Mouse (Mus musculus) yolk sac, embryonic 10.5 days (tissue): ENCODE data around the gene Elmo1.

Source experiments
- DNase-seq: peaks from one replicate; pipeline ENCODE4 v3.0.0-alpha.2; 2017; ENCODE audit warnings: low spot score

Gene Elmo1

DNA sequence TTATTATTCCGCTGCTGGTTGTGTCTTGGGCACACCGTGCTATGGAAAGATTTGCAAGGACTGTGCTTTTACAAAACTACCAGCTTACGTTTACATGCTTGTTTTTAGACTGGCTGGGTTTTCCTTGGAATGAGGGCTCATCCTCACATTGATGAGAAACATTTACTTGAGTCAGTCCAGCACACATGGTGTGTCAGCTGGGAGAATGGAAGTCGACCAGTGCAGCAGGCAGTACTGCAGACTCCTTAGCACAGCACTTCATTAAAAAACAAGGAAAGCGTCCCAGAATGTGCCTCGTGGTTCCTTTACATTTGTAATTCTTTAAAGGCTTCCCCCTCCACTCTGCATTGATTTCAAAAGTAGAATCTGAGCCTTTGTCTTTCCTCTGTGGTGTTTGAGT is 179.8 kb downstream of the Elmo1 start:
- no peak for DNase-seq

DNA sequence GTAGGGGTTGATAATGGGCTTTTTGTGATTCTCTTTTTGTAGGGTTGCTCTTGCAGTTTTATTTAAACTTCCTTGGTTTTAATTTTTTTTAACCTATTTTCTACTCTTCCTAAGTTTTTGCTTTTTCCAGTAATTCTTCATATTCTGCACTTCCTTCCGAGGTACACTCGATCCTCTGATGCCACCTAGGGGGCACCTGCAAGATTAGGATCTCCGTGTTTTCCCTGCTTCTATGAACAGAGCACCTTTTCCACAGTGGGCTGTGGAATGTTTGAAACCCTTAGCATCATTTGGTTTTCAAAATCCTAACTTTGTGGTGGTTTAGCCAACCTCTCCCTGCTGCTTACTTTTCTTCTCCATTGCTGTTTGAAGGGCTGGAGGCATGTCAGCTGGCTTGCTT is 181.4 kb downstream of the Elmo1 start:
- DNase-seq, result no peak

DNA sequence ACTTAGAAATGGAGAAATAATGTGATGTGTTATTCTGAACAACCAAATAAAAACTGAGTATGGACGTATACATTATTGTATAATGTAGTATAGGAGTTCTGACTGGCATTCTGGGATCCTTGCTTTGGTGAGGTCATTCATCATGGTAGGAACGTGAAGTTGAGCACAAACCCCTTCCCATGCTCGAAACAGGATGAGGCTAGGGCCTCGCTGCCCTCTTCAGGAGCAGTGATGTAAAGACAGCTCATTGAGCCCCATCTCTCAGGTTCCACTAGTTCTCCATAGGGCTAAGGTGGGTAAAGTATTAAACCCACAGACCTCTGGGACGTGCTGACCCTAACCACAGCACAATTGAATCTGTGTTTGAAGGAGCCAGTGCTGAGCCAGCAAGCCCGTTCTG is 182.2 kb downstream of the Elmo1 start:
- no peak for DNase-seq

DNA sequence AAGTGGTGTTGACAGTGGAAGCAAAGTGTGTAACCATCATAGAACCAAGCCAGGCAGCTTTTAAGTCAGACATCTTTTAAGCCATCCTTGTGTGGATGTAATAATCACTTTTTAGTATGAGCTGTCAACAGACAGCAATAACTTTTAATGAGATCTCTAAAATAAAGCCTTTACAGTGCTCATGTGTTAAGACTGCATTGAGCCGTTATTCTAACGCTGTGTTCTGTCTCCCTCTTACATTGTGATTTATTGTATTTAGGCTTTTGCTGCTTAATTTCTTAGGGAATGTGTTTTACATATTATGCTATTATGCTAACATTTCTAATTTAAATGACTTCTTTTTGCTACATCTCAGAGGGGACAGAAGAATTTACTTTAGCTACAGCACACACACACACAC is 189.5 kb downstream of the Elmo1 start:
- DNase-seq, result no peak

DNA sequence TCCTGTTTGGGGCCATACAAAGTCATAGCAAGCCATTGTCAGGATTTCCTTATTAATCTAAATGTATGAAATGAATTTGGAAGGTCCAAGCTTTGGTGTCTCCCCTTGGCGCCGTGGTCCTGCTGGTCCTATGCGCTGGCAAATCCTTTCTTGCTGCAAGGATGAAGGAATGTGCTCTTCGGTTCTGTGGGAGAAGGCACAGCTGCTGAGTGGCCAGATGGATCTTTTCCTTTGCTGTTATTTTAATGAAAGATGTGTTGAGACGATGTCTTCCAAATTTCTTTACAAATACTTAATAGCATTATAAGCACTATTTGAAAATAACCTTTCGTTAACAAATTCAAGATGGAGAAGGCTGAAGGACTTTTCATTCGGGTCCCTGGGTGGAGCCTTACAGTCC is 193.5 kb downstream of the Elmo1 start:
- DNase-seq, result no peak

DNA sequence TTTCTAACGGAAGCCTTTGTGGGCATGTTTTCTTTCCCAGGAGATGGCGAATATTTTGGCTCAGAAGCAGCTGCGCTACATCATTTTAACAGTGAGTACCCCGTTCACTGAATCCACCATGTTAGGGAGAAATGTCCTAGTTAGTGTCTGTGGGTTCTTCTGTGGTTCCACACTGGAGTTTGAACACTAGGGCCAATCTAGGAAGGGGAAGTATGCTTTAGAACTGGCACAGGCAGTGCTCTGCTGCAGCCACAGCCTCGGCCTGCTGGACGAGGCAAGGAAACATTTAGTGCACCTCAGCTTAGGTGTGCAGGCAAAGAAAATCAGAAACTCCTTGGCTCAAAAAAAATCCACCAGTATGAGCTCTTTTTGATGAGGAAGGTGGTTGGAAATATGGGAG is 196.3 kb downstream of the Elmo1 start:
- no peak for DNase-seq

DNA sequence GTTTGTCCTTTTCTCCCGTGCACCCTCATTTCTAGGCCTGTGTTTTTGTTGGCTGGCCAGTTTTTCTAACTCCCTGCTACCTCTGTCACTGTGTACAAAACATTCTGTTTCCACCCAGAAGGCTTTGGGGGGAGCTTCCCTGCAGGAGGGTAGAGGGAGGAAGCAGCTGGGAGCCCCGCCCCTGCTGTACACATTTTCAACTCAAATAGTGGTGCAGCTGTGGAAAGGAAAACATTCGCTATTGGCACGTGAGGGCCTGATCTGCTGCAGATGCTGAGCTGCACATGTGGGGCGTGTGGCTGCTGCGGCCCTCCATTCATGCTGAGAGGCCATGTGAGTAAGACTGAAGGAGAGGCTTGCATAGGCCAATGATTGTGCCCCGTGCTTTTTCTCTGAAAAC is 198.0 kb downstream of the Elmo1 start:
- DNase-seq, result no peak

DNA sequence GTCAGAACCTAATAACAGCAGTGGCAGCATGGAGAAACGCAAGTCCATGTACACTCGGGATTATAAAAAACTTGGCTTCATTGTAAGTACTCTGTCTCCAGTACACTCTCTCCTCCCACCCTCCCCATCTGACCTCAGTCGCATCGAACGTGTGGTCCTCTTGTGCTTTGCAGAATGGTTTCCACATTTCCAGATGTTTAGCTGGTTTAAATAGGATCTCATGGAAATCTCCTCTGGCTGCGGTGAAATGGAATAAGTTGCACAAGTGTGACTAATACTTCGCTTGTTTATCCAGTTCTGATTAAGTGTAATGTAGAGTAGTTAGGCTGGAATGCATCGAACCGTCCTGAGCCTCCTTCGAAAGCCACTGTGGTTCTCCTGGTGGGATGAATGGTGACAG is 200.0 kb downstream of the Elmo1 start:
- DNase-seq, result no peak

DNA sequence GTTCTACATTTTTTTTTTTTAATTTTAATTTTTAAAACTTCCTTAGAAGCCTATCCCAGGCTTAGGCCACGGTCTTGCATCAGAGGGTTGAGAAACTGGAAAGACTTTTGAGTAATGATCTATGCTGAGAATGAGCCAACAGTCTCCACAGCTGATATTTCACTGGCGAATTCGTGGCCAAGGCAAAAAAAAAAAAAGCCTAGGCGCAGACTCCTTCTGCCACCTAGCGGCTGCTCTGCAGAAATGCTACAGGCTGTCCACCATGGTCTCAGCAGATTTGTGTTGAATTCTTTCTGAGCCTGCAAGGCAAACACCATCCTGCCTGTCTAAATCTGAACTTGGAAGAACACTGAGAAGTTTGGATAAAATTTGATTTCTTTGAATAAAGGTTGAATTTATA is 202.0 kb downstream of the Elmo1 start:
- no peak for DNase-seq

DNA sequence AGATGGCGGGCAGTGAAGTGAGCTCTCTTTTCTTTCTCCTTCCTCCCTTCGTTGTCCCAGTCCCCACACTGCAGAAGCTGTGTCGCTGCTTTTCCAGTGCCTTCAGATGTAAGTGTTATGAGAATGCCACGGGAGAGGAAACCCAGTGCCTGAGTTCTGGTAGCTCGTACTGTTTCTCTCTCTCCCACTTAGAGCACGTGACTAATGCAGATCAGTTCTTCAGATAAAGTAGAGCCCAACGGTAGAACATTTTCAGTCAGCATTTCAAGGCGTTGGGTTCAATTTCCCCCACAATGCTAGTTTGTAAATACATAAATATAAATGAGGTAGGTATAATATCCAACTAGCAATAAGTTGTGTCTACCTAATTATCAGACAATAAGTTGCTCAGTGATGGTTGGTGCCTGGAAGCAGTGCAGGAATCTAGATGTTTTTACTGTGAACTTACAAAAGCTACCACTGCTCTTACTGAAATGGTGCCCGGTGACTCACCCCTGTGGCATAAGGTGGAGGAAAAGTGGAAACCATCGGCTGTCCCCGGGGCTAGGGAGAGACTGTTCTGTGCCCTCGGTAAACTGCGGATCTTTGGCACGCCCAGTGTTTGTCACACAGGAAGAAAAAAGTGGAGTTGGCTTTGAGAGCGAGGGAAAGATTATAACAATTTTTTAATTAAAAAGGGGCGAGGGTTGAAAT is 205.0 kb downstream of the Elmo1 start:
- no peak for DNase-seq

DNA sequence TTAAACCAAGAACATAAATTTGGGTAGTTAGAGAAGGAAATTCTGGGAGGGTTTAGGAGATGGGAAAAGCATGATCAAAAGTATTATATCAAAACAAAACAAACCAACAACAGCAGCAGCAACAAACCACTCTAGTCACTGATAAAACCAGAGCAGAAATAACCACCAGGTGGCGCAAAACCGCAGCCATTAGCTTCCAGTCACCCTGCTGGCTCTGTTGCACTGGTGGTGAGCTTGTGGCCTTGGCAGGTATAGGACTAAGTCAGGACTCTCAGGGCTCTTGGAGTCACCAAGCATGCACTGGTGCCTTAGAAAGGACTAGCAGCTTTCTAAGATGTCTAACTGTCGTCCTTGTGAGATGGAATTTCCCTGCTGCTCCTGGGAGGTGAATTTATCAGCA is 207.4 kb downstream of the Elmo1 start:
- peak; percentile 13 for DNase-seq

DNA sequence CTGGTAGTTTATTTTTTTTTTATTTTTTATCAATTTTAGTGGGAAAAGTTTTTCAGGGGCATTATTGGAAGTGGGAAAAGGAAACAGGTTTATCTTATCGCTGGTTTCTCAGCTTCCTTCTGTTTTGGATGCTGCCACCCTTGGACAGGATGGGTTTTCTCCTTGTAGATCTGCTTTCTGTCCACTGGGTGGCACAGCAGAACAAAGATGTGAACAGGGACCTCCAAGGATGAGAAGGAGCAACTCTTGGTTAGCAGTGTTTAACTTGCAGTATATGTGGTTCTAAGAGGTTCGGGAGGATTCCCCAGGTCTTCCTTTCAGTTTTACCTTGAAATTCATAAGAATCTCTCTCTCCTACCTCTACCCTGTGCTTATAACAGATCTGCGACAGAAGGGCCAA is 209.0 kb downstream of the Elmo1 start:
- no peak for DNase-seq

DNA sequence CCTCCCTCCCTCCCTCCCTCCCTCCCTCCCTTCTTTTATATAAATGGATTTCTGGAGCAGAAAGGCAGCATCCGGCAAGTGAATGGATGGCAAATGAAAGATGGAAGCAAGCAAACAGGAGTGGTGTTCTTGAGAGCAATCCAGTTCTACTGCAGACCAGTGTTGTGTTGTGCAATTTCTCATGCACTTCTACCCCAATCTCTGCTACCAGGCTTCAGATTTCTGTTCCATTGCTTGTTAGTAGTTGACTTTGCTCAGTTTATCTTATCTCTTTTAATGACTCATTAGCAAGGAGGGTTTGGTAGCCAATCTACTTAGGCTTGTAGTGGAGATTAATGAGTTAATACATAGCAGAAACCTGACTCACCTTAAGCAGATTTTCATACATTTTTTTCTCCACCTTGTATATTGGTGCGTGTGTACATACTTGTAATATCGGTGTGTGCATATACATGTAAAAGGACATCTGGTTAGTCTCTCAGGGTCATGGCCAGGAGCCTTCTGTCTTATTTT is 209.7 kb downstream of the Elmo1 start:
- DNase-seq, result no peak

DNA sequence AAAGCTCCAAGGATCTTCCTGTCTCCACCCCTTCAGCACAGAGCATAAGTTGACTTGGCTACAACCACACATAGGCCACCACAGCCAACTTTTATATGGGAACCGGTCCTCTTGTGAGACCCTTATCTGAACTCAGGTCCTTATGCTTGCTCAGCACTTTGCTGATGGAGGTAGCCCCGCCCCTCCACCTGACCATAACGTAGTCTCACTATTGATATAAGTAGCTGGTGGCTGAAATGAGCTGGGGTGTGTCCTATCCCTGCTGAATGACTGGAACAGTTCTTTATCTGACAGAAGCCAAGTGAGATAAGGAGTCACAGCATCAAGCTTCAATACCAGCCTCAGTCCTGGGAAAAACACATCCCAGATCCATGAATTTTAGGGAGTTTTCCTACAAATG is 210.2 kb downstream of the Elmo1 start:
- DNase-seq, result no peak

DNA sequence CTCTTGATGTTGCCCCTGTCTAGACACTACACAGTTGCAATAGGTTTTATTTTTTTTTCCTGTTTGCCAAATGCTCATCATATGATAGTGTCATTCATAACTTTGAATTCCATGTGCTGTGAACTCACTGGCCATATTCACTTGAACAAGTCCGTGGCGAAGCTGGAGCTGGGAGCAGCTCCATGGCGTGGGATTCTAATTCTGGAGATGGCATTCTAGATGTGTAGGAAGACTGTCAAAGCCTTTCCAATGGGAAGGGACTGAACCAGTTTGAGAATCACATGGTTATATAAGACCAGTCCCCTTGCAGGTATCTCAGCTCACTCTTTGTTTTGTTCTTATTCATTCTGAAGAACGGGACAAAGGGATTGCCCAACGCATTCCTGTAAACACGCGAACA is 211.4 kb downstream of the Elmo1 start:
- DNase-seq, result no peak

DNA sequence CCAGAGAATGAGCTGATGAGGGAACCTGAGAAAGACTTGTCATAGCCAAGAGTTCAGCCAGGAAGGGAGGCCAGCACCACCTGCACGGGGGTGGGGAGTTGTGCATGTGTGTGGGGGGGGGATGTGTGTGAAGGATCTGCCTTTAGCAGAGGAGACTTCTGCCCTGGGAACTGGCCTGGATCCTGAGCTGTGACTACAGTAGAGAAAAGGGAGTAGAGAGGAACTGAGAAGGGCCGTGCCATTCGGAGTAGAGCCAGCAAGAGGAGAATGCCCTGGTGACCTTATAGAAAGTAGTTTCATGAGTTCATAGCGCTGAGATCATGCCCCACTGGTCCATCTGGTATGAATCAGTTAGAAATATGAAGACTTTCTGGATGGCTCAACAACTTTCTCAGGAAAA is 215.2 kb downstream of the Elmo1 start:
- no peak for DNase-seq

DNA sequence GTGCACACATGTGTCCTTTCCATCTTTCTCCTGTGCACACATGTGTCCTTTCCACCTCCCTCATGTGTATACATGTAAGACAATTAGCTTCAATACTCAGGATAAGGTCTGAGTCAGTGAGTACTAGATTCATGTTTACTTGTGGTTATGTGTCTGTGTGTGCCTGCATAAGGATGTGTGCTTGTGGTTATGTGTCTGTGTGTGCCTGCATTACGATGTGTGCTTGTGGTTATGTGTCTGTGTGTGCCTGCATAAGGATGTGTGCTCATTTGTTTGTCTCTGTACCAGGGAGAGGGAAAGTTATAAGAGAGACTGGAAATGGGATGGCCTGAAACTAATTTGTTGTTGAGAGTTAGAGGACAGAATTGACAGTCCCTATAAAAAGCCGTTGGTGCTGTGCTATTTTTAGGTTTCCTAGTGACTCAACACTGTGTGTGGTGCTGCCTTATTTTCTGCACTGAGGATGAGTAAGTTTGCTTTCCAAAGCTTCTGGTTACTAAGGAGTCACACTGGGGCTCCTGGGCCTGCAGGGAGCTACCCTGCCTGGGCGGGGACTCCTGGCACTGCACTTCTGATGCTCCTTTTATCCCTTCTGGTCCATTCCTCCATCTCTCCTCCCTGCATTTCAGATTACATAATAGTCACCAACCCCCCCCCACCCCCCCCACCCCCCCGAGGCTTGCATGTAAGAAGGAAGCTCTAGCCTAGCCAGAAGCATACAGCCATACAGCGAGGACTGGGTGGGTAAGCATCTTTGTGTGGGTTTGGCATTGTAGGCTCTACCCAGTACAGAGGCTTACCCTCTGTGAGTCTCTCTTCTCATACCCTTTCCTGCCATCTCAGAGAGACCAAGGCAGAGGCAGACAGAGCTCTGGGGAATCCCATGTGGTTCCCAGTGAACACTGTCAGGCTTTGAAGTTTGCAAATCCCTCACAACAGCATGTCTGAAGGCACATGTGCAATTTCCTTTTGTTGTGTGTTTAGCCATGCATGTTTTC is 216.1 kb downstream of the Elmo1 start:
- no peak for DNase-seq

DNA sequence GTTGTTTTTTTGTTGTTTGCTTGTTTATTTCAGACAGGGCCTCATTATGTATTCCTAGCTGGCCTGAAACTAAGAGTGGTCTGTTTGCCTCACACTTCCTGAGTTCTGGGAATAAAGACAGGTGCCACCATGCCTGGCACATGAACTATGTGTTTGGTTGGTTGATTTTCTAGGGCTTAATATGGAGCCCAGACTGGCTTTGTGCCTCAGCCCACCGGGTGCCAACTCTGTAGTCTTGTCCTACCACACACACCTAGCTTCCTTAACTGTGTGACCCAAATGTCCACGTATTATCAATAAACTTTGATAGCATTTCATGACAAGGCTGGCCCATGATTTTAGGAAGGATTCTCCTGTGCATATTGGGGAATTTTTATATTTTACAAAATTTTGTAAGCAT is 217.0 kb downstream of the Elmo1 start:
- DNase-seq, result no peak

DNA sequence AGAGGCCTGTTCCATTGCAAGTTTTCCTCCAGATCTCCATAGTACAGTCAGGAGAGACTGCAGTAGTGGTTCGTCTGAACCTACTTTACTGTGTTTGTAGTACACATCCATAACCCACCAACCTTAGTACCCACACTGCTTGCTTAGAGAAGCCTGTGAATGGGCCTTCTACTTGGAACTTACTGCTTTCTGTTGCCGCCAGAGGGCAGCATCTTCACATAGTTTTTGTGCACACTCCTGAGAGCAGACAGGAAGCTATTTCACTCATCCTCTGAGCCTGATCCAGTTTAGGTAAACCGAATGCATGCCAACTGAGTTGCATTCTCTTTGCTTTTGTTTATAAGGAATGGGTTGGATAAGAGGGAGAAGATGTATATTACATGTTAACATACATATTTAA is 221.2 kb downstream of the Elmo1 start:
- DNase-seq, result peak; percentile 21

DNA sequence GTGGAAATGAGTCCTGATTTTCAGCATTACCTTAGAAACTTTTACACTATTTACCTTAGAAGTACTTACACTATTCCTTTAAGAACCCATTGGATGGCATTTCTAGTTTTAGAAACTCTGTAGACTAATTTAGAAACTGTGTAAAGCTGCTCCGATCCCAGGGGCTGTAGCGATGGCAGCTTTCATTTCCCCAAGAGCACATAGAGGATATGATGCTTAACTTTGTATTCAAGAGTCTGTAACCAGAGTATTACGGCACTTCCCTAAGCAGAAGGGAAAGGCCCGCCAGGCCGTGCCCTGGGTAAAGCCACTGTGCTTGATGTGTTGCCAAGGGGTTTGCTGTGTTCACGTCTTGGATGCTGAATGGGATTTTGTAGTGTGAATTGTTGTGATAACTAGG is 222.9 kb downstream of the Elmo1 start:
- DNase-seq, result no peak

DNA sequence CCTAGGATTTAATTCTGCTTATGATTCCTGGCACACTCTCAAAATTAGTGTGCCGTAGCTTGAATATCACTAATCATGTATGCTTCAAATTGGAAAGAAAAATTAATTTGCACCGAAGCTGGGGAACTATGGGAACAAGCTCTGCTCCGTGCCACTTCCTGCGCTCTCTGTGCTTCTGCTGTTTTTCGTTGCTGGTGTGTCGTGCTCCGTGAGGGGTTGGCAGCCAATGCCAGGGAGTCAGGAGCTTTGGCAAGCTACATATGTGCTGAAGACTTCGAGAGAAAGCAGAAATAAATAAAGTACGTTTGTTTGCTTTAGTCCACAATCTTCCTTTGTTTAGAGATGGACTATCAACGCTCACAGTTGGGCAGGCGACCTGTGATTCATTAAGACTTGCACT is 225.7 kb downstream of the Elmo1 start:
- no peak for DNase-seq

DNA sequence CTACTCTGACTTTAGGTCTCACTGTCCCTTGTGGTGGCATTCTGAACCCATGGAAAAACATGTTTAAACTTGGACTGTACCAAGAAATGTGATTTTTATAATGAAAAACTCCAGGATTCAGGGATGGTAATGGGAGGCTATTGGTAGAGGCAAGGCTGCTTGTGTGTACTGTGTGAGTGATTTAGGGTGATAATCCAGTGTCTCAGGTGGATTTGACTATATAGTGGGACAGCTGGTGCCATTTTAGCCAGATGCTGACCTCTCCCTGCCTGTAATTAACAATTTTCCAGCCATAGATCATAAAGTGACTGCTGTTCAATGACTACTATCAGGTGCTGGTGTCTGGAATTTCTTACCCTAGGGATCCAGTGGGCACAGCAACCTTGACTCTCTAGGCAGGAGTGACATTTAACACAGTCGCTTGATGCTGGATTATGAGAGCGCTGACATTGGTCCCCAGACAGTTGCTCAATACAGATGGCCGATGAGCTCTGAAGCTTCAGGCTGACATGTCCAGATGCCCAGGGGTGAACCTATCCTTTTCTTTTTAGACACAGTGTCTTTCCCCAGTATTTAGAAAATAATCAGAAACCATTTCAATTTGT is 228.3 kb downstream of the Elmo1 start:
- DNase-seq, result no peak

DNA sequence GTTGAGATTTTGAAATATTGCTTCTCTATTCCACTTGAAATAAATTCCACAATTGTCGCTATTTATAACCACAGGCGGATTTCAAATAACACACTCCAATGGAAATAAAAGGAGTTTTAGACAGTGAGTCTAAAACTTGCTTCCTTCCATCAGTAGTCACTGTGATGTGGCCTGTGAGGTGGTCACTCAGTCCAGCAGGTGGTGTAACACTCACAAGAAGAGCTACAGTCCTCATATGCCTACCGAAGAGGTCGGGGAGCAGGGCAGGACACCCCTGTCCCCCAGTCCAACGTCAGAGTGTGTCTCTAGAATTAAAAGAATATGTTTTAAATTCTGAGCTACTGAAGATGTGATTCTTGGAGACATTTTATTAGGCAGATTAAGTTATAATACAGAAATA is 229.8 kb downstream of the Elmo1 start:
- no peak for DNase-seq
